Mouse (Mus musculus): ENCODE results near the gene Fam198b.

DNA sequence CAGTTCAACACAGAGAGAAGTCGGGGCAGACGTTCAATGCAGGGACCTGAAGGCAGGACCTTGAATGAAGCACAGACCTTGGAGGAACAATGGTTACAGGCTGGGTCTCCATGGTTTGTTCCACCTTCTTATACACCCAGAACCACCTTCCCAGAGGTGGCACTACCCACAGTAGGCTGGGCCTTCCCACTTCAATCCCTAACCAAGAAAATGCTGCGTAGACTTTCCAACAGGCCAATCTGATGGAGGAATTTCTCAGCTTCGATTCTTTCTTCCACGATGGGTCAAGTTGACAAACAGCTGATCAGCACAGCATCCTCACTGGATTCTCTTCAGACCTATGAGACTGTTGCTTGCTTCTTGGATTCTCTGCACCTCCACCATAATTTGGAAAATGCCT, 8.9 kb upstream of the Fam198b start:
- TF ChIP-seq MEF2A (IDR thresholded peaks at IDR 0.05; ENCODE audit: extremely low read depth, insufficient replicate concordance, low read depth, low read length, poor library complexity, severe bottlenecking) (no peak), POLR2AphosphoS5 (IDR thresholded peaks at IDR 0.05; ENCODE audit: borderline replicate concordance, low read depth, low read length) (no peak), CTCF (IDR thresholded peaks at IDR 0.05 in 2 of 3, conservative IDR thresholded peaks at IDR 0.05 in 1 of 3; ENCODE audit: control insufficient read depth in 1 of 3, insufficient read depth in 1 of 3, low read depth in 2 of 3, low read length in 3 of 3, poor library complexity in 1 of 3, severe bottlenecking in 1 of 3) (no peak)

Data from MEL (cell line).